Mouse (Mus musculus): ENCODE results near the gene Rpgrip1.

Rpgrip1 gene

GRCm38 (mm10) chr14:52118823-52119608 lies 8.5 kb downstream of the Rpgrip1 start:
- DNase-seq (ENCODE audit: extremely low spot score, low spot score), result peak; percentile 74

GRCm38 (mm10) chr14:52120169-52120568 lies 9.7 kb downstream of the Rpgrip1 start:
- DNase-seq (ENCODE audit: extremely low spot score, low spot score), result no peak

GRCm38 (mm10) chr14:52123918-52124317 lies 13.4 kb downstream of the Rpgrip1 start:
- peak; percentile 68 for DNase-seq (ENCODE audit: extremely low spot score, low spot score)

GRCm38 (mm10) chr14:52124636-52125035 lies 14.1 kb downstream of the Rpgrip1 start:
- no peak for DNase-seq (ENCODE audit: extremely low spot score, low spot score)

- DNase-seq (ENCODE audit: extremely low spot score, low spot score), result no peak
Measured at GRCm38 (mm10) chr14:52133584-52133983, 23.1 kb downstream of the Rpgrip1 start.

- DNase-seq (ENCODE audit: extremely low spot score, low spot score), result peak; percentile 24
Measured at GRCm38 (mm10) chr14:52140577-52141444, 30.3 kb downstream of the Rpgrip1 start.

- no peak for DNase-seq (ENCODE audit: extremely low spot score, low spot score)
Measured at GRCm38 (mm10) chr14:52141445-52142127, 31.1 kb downstream of the Rpgrip1 start.

- no peak for DNase-seq (ENCODE audit: extremely low spot score, low spot score)
Measured at GRCm38 (mm10) chr14:52144165-52144564, 33.7 kb downstream of the Rpgrip1 start.

- no peak for DNase-seq (ENCODE audit: extremely low spot score, low spot score)
Measured at GRCm38 (mm10) chr14:52146540-52146939, 36.0 kb downstream of the Rpgrip1 start.

GRCm38 (mm10) chr14:52149888-52150287 lies 39.4 kb downstream of the Rpgrip1 start:
- DNase-seq (ENCODE audit: extremely low spot score, low spot score), result no peak

GRCm38 (mm10) chr14:52152179-52152578 lies 41.7 kb downstream of the Rpgrip1 start:
- no peak for DNase-seq (ENCODE audit: extremely low spot score, low spot score)

- DNase-seq (ENCODE audit: extremely low spot score, low spot score), result no peak
Measured at GRCm38 (mm10) chr14:52152613-52153012, 42.1 kb downstream of the Rpgrip1 start.

GRCm38 (mm10) chr14:52155008-52155407 lies 44.5 kb downstream of the Rpgrip1 start:
- DNase-seq (ENCODE audit: extremely low spot score, low spot score), result no peak

- no peak for DNase-seq (ENCODE audit: extremely low spot score, low spot score)
Measured at GRCm38 (mm10) chr14:52160911-52161310, 50.4 kb downstream of the Rpgrip1 start.

- DNase-seq (ENCODE audit: extremely low spot score, low spot score), result no peak
Measured at GRCm38 (mm10) chr14:52166571-52166970, 56.1 kb downstream of the Rpgrip1 start.

GRCm38 (mm10) chr14:52188788-52189187 lies 78.3 kb downstream of the Rpgrip1 start:
- DNase-seq (ENCODE audit: extremely low spot score, low spot score), result no peak

GRCm38 (mm10) chr14:52189519-52189918 lies 79.0 kb downstream of the Rpgrip1 start:
- DNase-seq (ENCODE audit: extremely low spot score, low spot score), result no peak

- DNase-seq (ENCODE audit: extremely low spot score, low spot score), result no peak
Measured at GRCm38 (mm10) chr14:52190740-52191359, 80.3 kb downstream of the Rpgrip1 start.

- DNase-seq (ENCODE audit: extremely low spot score, low spot score), result peak; percentile 44
Measured at GRCm38 (mm10) chr14:52195691-52196090, 85.2 kb downstream of the Rpgrip1 start.

- DNase-seq (ENCODE audit: extremely low spot score, low spot score), result no peak
Measured at GRCm38 (mm10) chr14:52196230-52197155, 86.0 kb downstream of the Rpgrip1 start.

Data from neural tube, embryonic 10.5 days (tissue).